Mouse (Mus musculus) cerebellum, adult 9-10 months (tissue): ENCODE results near the gene Rac2.
A peak's percentile ranks its signal among the peaks of the same experiment; 100 is the strongest.

Experiments
- DNase-seq: peaks from one replicate; pipeline ENCODE4 v3.0.0; 2022

Rac2 gene

DNA sequence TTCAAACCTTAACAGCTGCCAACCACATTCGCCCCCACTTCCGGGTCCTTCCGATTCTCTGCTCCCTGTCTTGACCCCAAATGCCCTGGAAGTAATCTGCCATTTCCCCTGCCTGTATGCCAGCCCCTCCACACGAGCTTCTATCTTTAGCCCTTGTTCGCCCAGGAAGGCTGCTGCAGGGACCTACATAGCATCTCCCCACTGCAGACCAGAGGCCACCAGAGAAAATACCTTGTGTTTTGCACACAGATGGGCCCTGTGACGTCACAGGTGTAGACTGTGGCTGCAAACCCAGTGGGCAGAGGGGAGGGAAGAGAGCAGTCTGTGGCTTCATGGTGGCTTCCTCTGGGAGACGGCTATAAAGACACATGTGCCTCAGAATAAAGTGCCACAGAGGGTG is 54.4 kb downstream of the Rac2 start:
- no peak for DNase-seq

DNA sequence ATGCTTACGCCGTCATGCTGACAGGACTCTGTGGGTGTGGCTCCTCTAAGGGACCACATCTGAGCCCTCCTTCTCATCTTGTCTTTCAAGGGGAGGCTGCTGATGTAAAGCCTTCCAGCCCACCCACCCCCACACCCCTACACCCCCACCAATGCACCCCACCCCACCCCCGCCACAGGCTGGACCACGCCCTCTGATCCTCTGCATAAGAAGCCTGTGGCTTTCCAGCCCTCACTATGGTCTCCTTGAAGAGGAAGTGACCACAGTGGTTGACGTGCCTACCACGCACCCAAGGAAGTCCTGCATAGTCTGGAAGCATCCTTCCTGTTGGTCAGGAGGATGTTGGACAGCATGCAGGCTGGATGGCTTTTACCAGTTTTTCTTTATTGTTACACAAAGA is 56.8 kb downstream of the Rac2 start:
- DNase-seq = no peak

DNA sequence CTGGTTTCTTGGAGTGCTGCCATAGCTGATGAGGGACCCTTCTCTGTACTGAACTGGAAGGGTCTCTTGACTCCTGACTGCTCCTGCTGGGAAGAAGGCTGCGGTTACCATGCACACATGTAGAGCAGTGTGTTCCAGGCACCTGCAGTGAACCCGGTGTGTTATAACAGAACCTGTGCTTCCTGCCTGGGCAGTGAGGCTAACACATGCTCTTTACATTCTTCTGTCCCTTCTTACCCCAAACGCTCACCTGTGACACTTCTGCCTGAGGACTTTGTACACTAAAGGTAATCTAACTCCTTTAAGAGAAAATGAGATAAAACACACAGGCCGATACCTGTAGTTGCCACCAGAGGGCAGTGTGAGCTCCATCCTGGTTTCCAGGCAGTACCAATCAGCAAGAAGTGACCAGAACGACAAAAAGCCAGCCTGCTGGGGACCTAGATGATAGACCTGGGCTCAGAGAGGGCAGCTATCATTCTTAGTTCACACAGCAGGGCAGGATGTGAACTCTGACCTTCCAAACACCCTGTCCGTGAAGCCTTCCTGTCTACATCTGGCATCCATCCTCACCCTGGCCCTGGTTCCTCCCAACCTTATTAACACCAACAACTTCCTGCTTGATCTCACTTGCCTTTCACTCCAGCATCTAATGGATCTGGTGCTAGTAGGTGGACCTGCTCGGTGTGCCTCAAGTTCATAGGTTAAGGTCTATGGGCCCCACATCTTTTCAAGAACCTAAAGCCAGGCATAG is 58.0 kb downstream of the Rac2 start:
- DNase-seq = peak; percentile 90

DNA sequence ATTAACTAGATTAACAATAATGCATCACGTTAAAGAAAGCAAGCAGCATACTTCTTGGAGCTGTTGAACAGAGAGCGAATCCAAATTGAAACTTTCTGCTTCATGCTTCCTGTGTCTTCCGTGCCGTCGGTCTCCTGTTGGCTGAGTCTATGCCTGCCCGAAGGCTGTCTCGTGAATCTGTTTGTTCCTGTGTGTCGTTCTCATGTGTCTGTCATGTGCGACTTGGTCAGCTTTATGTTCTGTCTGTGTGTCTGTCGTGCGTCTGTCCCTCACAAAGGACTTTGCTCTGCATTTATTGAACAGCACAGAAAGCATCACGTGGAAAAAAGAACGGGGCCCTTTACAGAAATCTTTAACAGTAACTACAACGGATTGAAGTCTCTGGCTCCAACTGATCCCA is 59.6 kb downstream of the Rac2 start:
- no peak for DNase-seq

DNA sequence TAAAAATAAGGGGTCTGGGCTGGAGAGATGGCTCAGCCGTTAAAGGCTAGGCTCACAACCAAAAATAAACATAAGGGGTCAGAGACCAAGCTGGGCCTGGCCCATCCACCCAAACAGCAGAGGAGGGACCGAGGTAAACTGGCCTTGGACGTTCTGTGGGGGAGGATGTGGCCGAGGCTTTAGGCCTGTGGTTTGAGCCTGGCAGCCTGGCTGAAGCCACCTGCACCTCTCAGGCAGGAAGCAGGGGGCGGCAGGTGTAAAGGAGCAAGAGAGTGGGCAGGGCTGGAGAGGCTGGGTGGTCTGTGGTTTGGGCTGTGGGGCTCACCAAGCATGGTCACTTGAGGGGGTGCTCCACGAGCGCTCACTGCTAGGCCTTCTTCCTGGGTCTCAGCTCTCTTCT is 60.6 kb downstream of the Rac2 start:
- DNase-seq = no peak

DNA sequence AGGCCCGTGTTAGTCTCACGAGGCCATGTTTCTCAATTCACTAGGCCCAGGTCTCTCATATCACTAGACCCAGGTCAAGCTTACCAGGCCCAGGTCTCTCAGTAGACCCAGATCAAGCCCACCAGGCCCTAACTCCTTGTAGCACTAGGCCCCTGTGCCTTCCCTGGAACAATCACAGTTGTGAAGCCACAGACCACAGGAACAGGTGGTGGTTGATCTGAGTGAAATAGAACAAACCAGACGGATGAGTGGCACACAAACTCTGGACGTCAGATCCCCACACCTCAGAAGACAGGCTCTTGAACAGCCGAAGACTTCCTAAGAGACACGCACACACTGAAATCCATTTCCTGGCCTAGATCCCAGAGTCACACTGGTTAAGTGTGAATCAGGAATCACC is 61.8 kb downstream of the Rac2 start:
- no peak for DNase-seq

DNA sequence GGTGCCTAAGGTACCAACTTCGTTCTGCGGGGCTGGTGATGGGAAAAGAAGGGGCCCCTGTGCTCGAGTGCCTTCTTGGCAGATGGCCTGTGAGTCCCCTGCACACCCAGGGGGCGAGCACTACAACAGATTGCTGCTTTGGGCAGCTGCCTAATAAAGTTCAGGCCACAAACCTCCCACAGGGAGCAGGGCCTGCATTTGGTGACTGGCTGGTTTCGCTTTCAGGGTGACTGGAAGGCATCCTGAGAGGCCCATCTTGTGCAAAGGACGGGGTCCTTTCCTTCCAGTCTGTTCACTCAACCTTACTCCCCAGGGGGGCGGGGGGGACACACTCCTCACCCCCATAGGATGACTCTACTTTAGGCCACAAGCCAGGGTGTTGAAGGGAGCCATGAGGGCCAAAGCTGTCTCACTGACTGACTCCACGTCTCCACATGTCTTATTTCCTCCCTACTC is 62.4 kb downstream of the Rac2 start:
- no peak for DNase-seq

DNA sequence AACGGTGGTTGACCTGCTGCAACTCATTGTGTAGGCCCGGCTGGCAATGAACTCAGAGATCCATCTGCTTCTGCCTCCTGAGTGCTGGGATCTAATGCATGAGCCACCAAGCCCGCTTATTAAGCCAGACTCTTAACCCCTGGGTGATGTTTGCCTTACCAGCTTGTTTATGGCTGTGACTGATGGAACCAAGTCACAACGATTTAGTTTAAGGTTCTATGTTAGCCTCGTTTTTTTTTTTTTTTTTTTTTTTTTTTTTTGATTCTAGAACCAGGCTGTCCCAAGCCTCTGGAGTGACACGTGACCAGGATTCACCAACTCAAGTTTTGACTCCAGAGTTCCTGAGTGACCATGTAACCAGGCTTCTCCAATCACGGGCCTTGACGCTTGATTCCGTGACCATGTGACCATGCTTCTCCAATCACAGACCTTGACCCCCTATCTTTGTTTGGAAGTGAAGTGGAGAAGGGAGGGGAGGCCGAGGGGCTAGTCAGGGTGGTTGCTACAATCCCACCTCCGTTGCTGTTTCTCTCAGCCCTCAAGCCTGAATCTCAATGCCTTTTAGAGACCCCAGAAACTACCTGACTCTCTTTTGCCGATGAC is 63.2 kb downstream of the Rac2 start:
- DNase-seq = no peak
